ENCODE assay signal across 21 mouse cellular contexts in the genomic region with DNA sequence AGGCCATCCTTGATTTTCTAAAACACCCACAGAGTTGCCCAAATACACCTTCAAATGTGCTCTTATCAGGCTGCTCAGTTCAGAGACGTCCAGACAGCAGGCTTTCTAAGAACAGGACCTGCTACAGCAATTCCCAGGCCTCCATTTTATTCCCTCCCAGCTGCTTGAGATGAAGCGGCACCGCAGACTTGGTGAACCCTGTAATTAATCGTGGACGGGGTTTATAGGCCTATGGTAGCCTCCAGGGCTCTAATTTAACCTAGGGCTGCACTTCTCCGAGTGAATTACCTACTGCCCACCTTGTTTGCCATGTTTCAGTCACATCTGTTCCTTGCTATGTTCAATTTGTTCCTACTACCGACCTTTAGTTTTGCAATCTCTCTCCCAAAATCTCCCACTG. TPM values are rescaled to one million over a fixed set of nuclear protein-coding genes. Genes with fewer than 3 reads are reported as not detected.
A peak's percentile ranks its signal among the peaks of the same experiment; 100 is the strongest.
DNase-seq lines count a peak whose midpoint lies in the region; ATAC-seq and TF ChIP-seq lines count a peak whose summit lies in the region.
"Had no signal": no experiment of that assay in that cellular context is flagged by ENCODE, and none has a peak within 500 bp of the region (broad histone marks: within the 10 kb centered on the region; RNA-seq: fewer than 3 reads in every experiment).

No protein-coding gene starts in this region.

- H3K9me3 ChIP-seq in forebrain, postnatal 0 days (ENCODE audit: low read length): no peaks in the 10 kb centered on the region
- no peaks in the 10 kb centered on the region for H3K9me3 ChIP-seq in forebrain, embryonic 16.5 days (ENCODE audit: control insufficient read depth, low read length)
- no peaks in the 10 kb centered on the region for H3K9me3 ChIP-seq in midbrain, embryonic 15.5 days
- no peaks in the 10 kb centered on the region for H3K9me3 ChIP-seq in midbrain, embryonic 10.5 days (replicated peaks)
- no peaks in the 10 kb centered on the region for H3K9me3 ChIP-seq in neural tube, embryonic 15.5 days (replicated peaks)
- H3K9me3 ChIP-seq: embryonic facial prominence, embryonic 15.5 days; heart, embryonic 10.5 days had no signal

- no peaks in the 10 kb centered on the region for H3K36me3 ChIP-seq in forebrain, postnatal 0 days (ENCODE audit: insufficient read depth)
- no peaks in the 10 kb centered on the region for H3K36me3 ChIP-seq in forebrain, embryonic 16.5 days (ENCODE audit: control insufficient read depth, insufficient read depth)
- H3K36me3 ChIP-seq in kidney, adult 2 months (ENCODE audit: control insufficient read depth, insufficient read depth, low read length): no peaks in the 10 kb centered on the region
- no peaks in the 10 kb centered on the region for H3K36me3 ChIP-seq in midbrain, embryonic 15.5 days (replicated peaks)
- H3K36me3 ChIP-seq in midbrain, embryonic 10.5 days: peaks cover 25% of the 10 kb centered on the region
- no peaks in the 10 kb centered on the region for H3K36me3 ChIP-seq in neural tube, embryonic 15.5 days
- H3K36me3 ChIP-seq: embryonic facial prominence, embryonic 15.5 days had no signal

- no peaks in the 10 kb centered on the region for H3K27me3 ChIP-seq in forebrain, postnatal 0 days (ENCODE audit: insufficient read depth, low read length)
- no peaks in the 10 kb centered on the region for H3K27me3 ChIP-seq in forebrain, embryonic 16.5 days (replicated peaks; ENCODE audit: control insufficient read depth, insufficient read depth, low read length)
- H3K27me3 ChIP-seq in kidney, adult 2 months (replicated peaks; ENCODE audit: control insufficient read depth, insufficient read depth, low read length): no peaks in the 10 kb centered on the region
- H3K27me3 ChIP-seq in midbrain, embryonic 15.5 days (replicated peaks): no peaks in the 10 kb centered on the region
- H3K27me3 ChIP-seq in midbrain, embryonic 10.5 days (ENCODE audit: low read depth, poor library complexity, severe bottlenecking): no peaks in the 10 kb centered on the region
- no peaks in the 10 kb centered on the region for H3K27me3 ChIP-seq in neural tube, embryonic 15.5 days (replicated peaks)
- H3K27me3 ChIP-seq: embryonic facial prominence, embryonic 15.5 days had no signal

- 0 out of 2 replicates have a peak overlapping the region, but pooled peaks have one; percentile 25 for H3K9ac ChIP-seq in forebrain, postnatal 0 days
- H3K9ac ChIP-seq in forebrain, embryonic 16.5 days (replicated peaks; ENCODE audit: low read depth, low read length): no peak overlapping the region
- no peak overlapping the region for H3K9ac ChIP-seq in midbrain, embryonic 15.5 days
- no peak overlapping the region for H3K9ac ChIP-seq in neural tube, embryonic 15.5 days (replicated peaks)
- H3K9ac ChIP-seq: embryonic facial prominence, embryonic 15.5 days; lung, embryonic 14.5 days had no signal

- no peak overlapping the region for H3K4me3 ChIP-seq in forebrain, postnatal 0 days (ENCODE audit: low read depth, low read length)
- H3K4me3 ChIP-seq in forebrain, embryonic 16.5 days (replicated peaks; ENCODE audit: low read length): no peak overlapping the region
- no peak overlapping the region for H3K4me3 ChIP-seq in kidney, adult 2 months (ENCODE audit: insufficient read depth, low read depth, low read length)
- no peak overlapping the region for H3K4me3 ChIP-seq in midbrain, embryonic 15.5 days
- no peak overlapping the region for H3K4me3 ChIP-seq in midbrain, embryonic 10.5 days
- no peak overlapping the region for H3K4me3 ChIP-seq in neural tube, embryonic 15.5 days (replicated peaks)
- H3K4me3 ChIP-seq: embryonic facial prominence, embryonic 15.5 days; heart, embryonic 10.5 days; layer of hippocampus, adult 2 months had no signal

- ATAC-seq in forebrain, postnatal 0 days: no peak
- no peak for ATAC-seq in forebrain, embryonic 16.5 days
- ATAC-seq in midbrain, embryonic 15.5 days (replicated peaks): no peak
- no peak for ATAC-seq in neural tube, embryonic 15.5 days (ENCODE audit: low FRiP score)

- H3K4me1 ChIP-seq in forebrain, postnatal 0 days (ENCODE audit: insufficient read depth): peaks cover 41% of the 10 kb centered on the region
- H3K4me1 ChIP-seq in forebrain, embryonic 16.5 days (replicated peaks; ENCODE audit: control insufficient read depth, insufficient read depth, low read length): peaks cover 54% of the 10 kb centered on the region
- peaks cover 65% of the 10 kb centered on the region for H3K4me1 ChIP-seq in kidney, adult 2 months (ENCODE audit: control insufficient read depth, insufficient read depth, low read length)
- H3K4me1 ChIP-seq in midbrain, embryonic 15.5 days: peaks cover 52% of the 10 kb centered on the region
- peaks cover 55% of the 10 kb centered on the region for H3K4me1 ChIP-seq in midbrain, embryonic 10.5 days
- peaks cover 69% of the 10 kb centered on the region for H3K4me1 ChIP-seq in neural tube, embryonic 15.5 days

- H3K27ac ChIP-seq in forebrain, postnatal 0 days (ENCODE audit: low read depth, low read length): no peak overlapping the region
- no peak overlapping the region for H3K27ac ChIP-seq in forebrain, embryonic 16.5 days (ENCODE audit: low read length)
- peak overlapping the region; percentile 16; the same call in 1 of the 2 replicates for H3K27ac ChIP-seq in kidney, adult 2 months (ENCODE audit: insufficient read depth, low read depth, low read length)
- 0 out of 2 replicates have a peak overlapping the region, but pooled peaks have one; percentile 56 for H3K27ac ChIP-seq in midbrain, embryonic 15.5 days
- no peak overlapping the region for H3K27ac ChIP-seq in midbrain, embryonic 10.5 days (replicated peaks)
- H3K27ac ChIP-seq in neural tube, embryonic 15.5 days (replicated peaks): 0 out of 2 replicates have a peak overlapping the region, but pooled peaks have one; percentile 25
- H3K27ac ChIP-seq: embryonic facial prominence, embryonic 15.5 days; heart, embryonic 10.5 days had no signal

- TF ChIP-seq POLR2A in kidney, adult 2 months (IDR thresholded peaks at IDR 0.05; ENCODE audit: low read depth, low read length): no peak

- no peak overlapping the region for H3K4me2 ChIP-seq in forebrain, postnatal 0 days (ENCODE audit: low read depth)
- no peak overlapping the region for H3K4me2 ChIP-seq in forebrain, embryonic 16.5 days (ENCODE audit: low read length)
- no peak overlapping the region for H3K4me2 ChIP-seq in midbrain, embryonic 15.5 days
- H3K4me2 ChIP-seq in neural tube, embryonic 15.5 days: 0 out of 2 replicates have a peak overlapping the region, but pooled peaks have one; percentile 3
- H3K4me2 ChIP-seq: embryonic facial prominence, embryonic 15.5 days; liver, embryonic 11.5 days; lung, embryonic 14.5 days; midbrain, embryonic 11.5 days had no signal

- DNase-seq in forebrain, postnatal 0 days: no peak
- DNase-seq in kidney, adult 2 months: no peak
- no peak for DNase-seq in kidney, adult 11 months
- no peak for DNase-seq in midbrain, embryonic 10.5 days (ENCODE audit: low spot score)
- DNase-seq in frontal cortex, postnatal 36 days (ENCODE audit: low spot score in 2 of 2): no peak
- DNase-seq: adrenal gland, postnatal 36 days; cerebellum, adult 18-20 months; cerebellum, postnatal 36 days; kidney, adult 8-10 months; layer of hippocampus, postnatal 36 days; lung, embryonic 14.5 days; lung, postnatal 4 days; right cerebral cortex, adult 18-20 months had no signal

- 39% methylated on average over 7 of the region's 7 CpGs for WGBS in forebrain, postnatal 0 days
- WGBS in forebrain, embryonic 16.5 days: 49% methylated on average over 7 of the region's 7 CpGs
- 23% methylated on average over 7 of the region's 7 CpGs for WGBS in kidney, adult 2 months
- 34% methylated on average over 7 of the region's 7 CpGs for WGBS in midbrain, embryonic 15.5 days
- WGBS in midbrain, embryonic 10.5 days: 72% methylated on average over 7 of the region's 7 CpGs
- 12% methylated on average over 7 of the region's 7 CpGs for WGBS in neural tube, embryonic 15.5 days

- no peak for TF ChIP-seq CTCF in forebrain, postnatal 0 days (IDR thresholded peaks at IDR 0.05; ENCODE audit: low read depth)
- TF ChIP-seq CTCF in kidney, adult 2 months (conservative IDR thresholded peaks at IDR 0.05; ENCODE audit: insufficient read depth, insufficient read length, low read depth, low read length): no peak

RNA-seq across cellular contexts. Expression of a gene that starts 13.0 kb away (rescaled TPM):
- total RNA-seq in forebrain, postnatal 0 days (2014; rRNA removed): 70.6 and 73.5 TPM in 2 replicates
- 15.1 and 16.2 TPM in 2 replicates for polyA plus RNA-seq in forebrain, postnatal 0 days (2015; fragmentation: Nextera tagmentation; extraction: Ambion mirVana)
- polyA plus RNA-seq in forebrain, embryonic 16.5 days (2015; fragmentation: Nextera tagmentation; extraction: Ambion mirVana): 52.1 and 55.7 TPM in 2 replicates
- 25.0 and 27.0 TPM in 2 replicates for polyA plus RNA-seq in kidney, adult 2 months (2012; rRNA removed)
- polyA plus RNA-seq in midbrain, embryonic 15.5 days (2015; fragmentation: Nextera tagmentation; extraction: Ambion mirVana): 51.3 and 53.9 TPM in 2 replicates
- polyA plus RNA-seq in midbrain, embryonic 10.5 days (2016; fragmentation: Nextera tagmentation; extraction: Ambion mirVana): 75.1 and 75.7 TPM in 2 replicates
- polyA plus RNA-seq in neural tube, embryonic 15.5 days (2015; fragmentation: Nextera tagmentation; extraction: Ambion mirVana): 41.1 and 46.6 TPM in 2 replicates

Comparison
In these comparisons a context has a peak if more than half of its experiments do, and no peak if none do; other contexts are left out.
1. H3K27ac ChIP-seq: peak in kidney, adult 2 months (single experiment), midbrain, embryonic 15.5 days (single experiment) and neural tube, embryonic 15.5 days (single experiment); none in forebrain, postnatal 0 days (single experiment), forebrain, embryonic 16.5 days (single experiment) and midbrain, embryonic 10.5 days (single experiment).